Mouse (Mus musculus) mouse embryonic stem cell (cell line): ENCODE measurements around the gene Slc30a5.

Experiments
- in situ Hi-C, 2 experiments: fragments of 300-500 bp; cut with MboI; formaldehyde crosslinking; loops; 1 replicate in 1 of 2; 3 replicates in 1 of 2; pipeline ENCODE4 v1.14.3; 2019 to 2020; ENCODE audit warnings: low sequenced_read_pairs in 2 of 2, low pct_unique_long_range_greater_than_20kb in 1 of 2, mixed read lengths in 1 of 2; ENCODE audit not compliant: unreplicated experiment in 1 of 2

The Slc30a5 gene

DNA sequence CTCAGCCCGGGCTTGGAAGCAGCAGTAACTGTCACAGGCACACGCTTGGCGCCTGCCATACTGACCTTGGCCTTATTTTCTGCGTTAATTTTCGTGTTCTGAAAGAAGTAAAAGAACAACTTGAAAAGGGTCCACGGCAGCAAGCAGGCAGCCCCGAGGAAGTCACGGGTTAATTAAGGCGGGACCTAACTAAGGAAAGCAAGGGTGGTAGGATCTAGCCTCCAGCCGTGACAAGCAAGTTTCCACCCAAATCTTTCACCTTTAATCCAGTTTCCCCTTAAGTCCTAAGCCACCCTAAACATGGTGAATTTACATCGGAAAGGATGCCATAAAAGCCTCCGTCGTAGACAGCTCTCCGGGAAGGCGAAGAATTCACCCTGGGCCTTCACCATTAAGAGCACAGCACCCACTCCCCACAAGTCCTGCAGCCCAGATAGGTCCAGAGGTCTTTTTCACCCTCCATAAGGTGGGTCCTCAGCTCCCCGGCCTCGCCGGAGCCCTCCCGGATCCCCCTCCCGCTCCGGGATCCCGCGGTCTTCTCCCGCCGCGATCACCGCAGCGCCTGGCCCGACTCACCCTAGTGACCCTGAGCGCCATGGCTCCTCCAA is 47.3 kb downstream of the Slc30a5 start:
- in situ Hi-C loops, result no loop called here

DNA sequence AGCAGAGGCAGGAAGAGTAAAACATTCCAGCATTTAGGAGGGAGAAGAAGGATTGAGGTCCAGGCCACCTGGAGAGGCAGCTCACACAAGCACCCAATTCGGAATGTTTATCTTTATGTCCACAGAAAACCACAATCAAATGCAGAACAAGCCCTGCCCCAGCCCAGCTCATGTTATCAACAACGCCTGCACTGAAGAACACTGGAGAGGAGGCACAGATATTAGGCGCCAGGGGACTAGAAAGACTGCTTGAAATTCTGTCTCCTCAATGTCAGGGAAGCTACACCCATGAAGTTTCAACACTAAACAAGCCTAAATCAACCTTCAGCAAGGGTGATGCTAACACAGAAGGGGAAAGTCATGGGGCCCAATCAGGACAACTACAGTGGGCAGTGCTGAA is 55.7 kb downstream of the Slc30a5 start:
- in situ Hi-C loops, result no loop called here

DNA sequence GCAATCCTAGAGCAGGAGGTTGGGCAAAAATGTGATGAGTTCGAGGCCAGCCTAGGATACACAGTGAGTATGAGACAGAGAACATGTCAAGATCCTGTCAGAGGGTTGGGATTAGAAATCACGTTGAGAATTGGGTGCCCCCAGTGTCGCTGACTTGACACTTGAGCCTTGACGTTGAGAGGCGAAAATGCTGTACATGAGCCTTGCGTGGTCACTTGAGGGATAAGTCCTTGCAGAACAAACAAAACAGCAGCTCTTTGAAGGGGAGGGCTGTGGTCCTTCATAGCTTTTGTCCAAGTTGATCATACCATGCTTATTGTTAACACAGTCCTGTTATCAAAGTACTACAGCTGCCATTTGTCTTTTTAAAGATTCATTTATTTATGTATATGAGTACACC is 56.5 kb downstream of the Slc30a5 start:
- in situ Hi-C loops, result no loop called here

- in situ Hi-C loops, result no loop called here
Observed at GRCm38 (mm10) chr13:100776056-100776419, 57.2 kb downstream of the Slc30a5 start.

GRCm38 (mm10) chr13:100775252-100776055 is 57.8 kb downstream of the Slc30a5 start, which contains the start of gene Cenph:
Gene Cenph, minus strand, starts transcription at chr13:100775899.
- in situ Hi-C loops, result no loop called here

DNA sequence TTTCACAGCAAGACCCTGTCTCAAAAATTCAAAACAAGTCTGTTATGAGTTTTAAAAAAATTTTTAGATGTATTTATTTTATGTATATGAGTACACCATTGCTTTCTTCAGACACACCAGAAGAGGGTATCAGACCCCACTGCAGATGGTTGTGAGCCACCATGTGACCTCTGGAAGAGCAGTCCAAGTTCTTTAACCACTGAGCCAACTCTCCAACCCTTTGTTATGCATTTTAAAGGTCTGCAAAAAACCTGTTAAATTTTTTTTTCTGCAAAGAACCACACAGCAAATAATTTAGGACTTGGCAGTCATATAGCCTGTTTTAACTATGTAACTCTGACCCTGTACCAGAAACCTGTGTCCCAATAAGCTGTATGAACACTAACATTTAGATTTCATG is 58.5 kb downstream of the Slc30a5 start:
- in situ Hi-C loops, result no loop called here

- in situ Hi-C loops, result no loop called here
Observed at GRCm38 (mm10) chr13:100755329-100755728, 77.9 kb downstream of the Slc30a5 start.

DNA sequence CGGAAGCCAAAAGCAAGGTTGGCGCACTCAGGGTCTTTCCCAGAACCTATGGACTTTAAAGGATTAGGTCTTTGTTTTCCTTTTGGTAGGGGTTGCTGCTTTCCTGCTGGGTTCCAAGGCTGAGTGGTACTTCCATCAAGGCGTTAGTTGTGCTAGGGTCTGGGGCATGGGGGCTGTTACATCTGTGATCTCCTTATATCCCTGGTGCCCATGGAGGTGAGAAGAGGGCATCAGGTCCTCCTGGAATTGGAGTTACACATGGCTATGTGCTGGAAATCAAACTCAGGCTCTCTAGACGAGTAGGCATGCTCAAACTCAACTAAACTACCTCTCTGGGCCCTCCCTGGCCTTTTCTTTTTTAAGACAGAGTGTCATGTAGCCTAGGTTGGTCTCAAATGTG is 79.0 kb downstream of the Slc30a5 start:
- in situ Hi-C loops, result no loop called here

DNA sequence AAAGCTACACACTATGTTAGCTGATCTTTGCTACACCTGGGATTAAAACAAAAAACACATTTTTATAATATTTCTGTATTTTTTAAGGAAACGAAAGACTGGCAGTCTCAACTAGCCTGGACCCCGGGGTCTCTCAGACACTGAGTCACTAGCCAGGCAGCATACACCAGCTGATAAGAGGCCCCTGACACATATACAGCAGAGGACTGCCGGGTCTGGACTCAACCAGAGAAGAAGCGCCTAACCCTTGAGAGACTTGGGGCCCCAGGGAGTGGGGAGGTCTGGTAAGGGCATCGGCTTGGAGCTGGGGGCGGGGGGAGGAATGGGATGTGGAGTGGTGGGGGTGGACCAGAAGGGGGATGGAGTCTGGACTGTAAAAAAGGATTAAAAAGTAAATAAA is 80.2 kb downstream of the Slc30a5 start:
- in situ Hi-C loops, result no loop called here
